9 mouse cellular contexts compared by ENCODE assay signal in the genomic region with DNA sequence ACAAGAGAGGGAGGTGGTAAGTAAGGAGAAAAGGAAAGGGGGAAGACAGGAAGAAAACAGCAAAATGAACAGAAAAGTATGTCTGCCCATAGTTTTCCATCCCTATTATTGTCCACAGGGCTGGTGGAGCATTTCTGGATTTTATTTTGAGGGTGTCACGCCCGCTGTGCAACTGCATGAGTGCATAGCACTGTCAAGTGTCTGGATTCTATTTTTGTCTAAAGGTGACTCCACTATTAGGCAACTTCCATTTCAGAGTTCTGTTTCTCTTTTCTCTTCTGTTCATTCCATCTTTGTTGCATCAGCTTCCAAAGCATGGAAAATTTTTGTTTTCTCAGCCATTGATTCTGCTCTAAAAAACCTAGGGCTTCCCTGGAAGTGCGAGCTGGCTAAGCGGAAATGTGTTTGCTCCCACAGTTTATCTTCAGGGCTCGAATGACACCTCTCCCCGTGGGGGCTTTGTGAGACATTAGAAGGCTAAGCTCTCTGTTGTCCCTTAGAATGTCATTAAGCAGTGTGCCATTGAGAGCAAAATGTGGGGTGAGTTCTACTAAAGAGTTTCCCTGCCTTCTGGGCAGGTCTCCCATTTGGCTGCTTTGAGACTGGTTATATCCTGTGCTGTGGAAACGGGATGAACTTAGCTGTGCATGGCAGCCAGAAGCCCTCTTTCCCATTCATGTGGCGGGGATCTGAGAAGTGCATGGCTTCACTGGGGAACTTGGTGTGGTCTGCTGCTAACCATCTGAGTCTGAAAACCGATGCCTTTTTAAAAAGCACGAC.
A peak's percentile ranks its signal among the peaks of the same experiment; 100 is the strongest.
DNase-seq lines count a peak whose midpoint lies in the region; ATAC-seq and TF ChIP-seq lines count a peak whose summit lies in the region.
"Had no signal": no experiment of that assay in that cellular context is flagged by ENCODE, and none has a peak within 500 bp of the region (broad histone marks: within the 10 kb centered on the region; RNA-seq: fewer than 3 reads in every experiment).

No protein-coding gene starts in this region.

- intact Hi-C loops in left cerebral cortex, adult 2 months (cut with DNase I), result loop anchor here (5.0 kb wide), 1 partner anchor 326 kb away; no protein-coding TSS in a partner anchor
- intact Hi-C loops in left cerebral cortex, postnatal 10 days (cut with DNase I), result no loop called here

- no peaks in the 10 kb centered on the region for H3K27me3 ChIP-seq in embryonic facial prominence, embryonic 14.5 days (replicated peaks; ENCODE audit: control insufficient read depth, insufficient read depth, low read length)
- H3K27me3 ChIP-seq in heart, embryonic 12.5 days (replicated peaks), result no peaks in the 10 kb centered on the region
- no peaks in the 10 kb centered on the region for H3K27me3 ChIP-seq in stomach, embryonic 16.5 days (ENCODE audit: control insufficient read depth, insufficient read depth, low read length)

- no peak overlapping the region for H3K9ac ChIP-seq in embryonic facial prominence, embryonic 14.5 days (ENCODE audit: low read depth, low read length)
- H3K9ac ChIP-seq in heart, embryonic 12.5 days, result no peak overlapping the region
- no peak overlapping the region for H3K9ac ChIP-seq in stomach, embryonic 16.5 days (ENCODE audit: low read length)

- H3K27ac ChIP-seq in left cerebral cortex, adult 2 months, result peak overlapping the region; percentile 30; the same call in 1 of the 2 replicates
- peak overlapping the region; percentile 35; the same call in 1 of the 2 replicates for H3K27ac ChIP-seq in embryonic facial prominence, embryonic 14.5 days (replicated peaks; ENCODE audit: low read depth, low read length)
- H3K27ac ChIP-seq in heart, embryonic 12.5 days (ENCODE audit: poor library complexity, severe bottlenecking), result peak overlapping the region; percentile 96
- H3K27ac ChIP-seq in stomach, embryonic 16.5 days (ENCODE audit: low read length), result no peak overlapping the region

- no peaks in the 10 kb centered on the region for H3K9me3 ChIP-seq in embryonic facial prominence, embryonic 14.5 days (ENCODE audit: control insufficient read depth, low read length)
- H3K9me3 ChIP-seq in heart, embryonic 12.5 days (replicated peaks), result no peaks in the 10 kb centered on the region
- H3K9me3 ChIP-seq in stomach, embryonic 16.5 days (replicated peaks; ENCODE audit: control insufficient read depth, low read length), result no peaks in the 10 kb centered on the region

- no peak for DNase-seq in left cerebral cortex, adult 2 months (ENCODE audit: extremely low spot score in 1 of 2, low spot score in 2 of 2)
- no peak for DNase-seq in left cerebral cortex, postnatal 10 days (ENCODE audit: extremely low spot score in 1 of 2, low spot score in 2 of 2)
- peak; percentile 80 for DNase-seq in embryonic facial prominence, embryonic 14.5 days (ENCODE audit: low spot score)
- peak; percentile 50 for DNase-seq in kidney, postnatal 10 days
- DNase-seq in adrenal gland, adult 18-20 months (ENCODE audit: low spot score in 2 of 2), result no peak

- peak; percentile 80 for ATAC-seq in embryonic facial prominence, embryonic 14.5 days (ENCODE audit: low read depth)
- ATAC-seq in heart, embryonic 12.5 days (ENCODE audit: insufficient number of reproducible peaks, low FRiP score), result peak; percentile 66; the same call in 1 of the 2 replicates
- no peak for ATAC-seq in stomach, embryonic 16.5 days (ENCODE audit: insufficient read depth, low FRiP score)
- no peak for ATAC-seq in CD4-positive, CD25-positive, alpha-beta regulatory T cell, adult 4 months

- H3K36me3 ChIP-seq in embryonic facial prominence, embryonic 14.5 days (ENCODE audit: control insufficient read depth, insufficient read depth, low read length), result no peaks in the 10 kb centered on the region
- no peaks in the 10 kb centered on the region for H3K36me3 ChIP-seq in heart, embryonic 12.5 days
- no peaks in the 10 kb centered on the region for H3K36me3 ChIP-seq in stomach, embryonic 16.5 days (ENCODE audit: control insufficient read depth, insufficient read depth, low read length)

- H3K4me1 ChIP-seq in embryonic facial prominence, embryonic 14.5 days (ENCODE audit: control insufficient read depth, insufficient read depth, low read length), result peaks cover 39% of the 10 kb centered on the region
- H3K4me1 ChIP-seq in heart, embryonic 12.5 days (replicated peaks), result peaks cover 50% of the 10 kb centered on the region
- 0 out of 2 replicates have a peak, but pooled peaks cover 5% of the 10 kb centered on the region for H3K4me1 ChIP-seq in stomach, embryonic 16.5 days (ENCODE audit: control insufficient read depth, insufficient read depth, low read length)

- WGBS in embryonic facial prominence, embryonic 14.5 days, result 20% methylated on average over 10 of the region's 10 CpGs
- WGBS in heart, embryonic 12.5 days, result 14% methylated on average over 10 of the region's 10 CpGs
- 32% methylated on average over 10 of the region's 10 CpGs for WGBS in stomach, embryonic 16.5 days

- H3K4me2 ChIP-seq in embryonic facial prominence, embryonic 14.5 days (ENCODE audit: low read depth, low read length), result peak overlapping the region; percentile 29
- H3K4me2 ChIP-seq in heart, embryonic 12.5 days, result peak overlapping the region; percentile 47
- 0 out of 2 replicates have a peak overlapping the region, but pooled peaks have one; percentile 14 for H3K4me2 ChIP-seq in stomach, embryonic 16.5 days (ENCODE audit: low read depth, low read length)

- H3K4me3 ChIP-seq in left cerebral cortex, adult 2 months, result no peak overlapping the region
- no peak overlapping the region for H3K4me3 ChIP-seq in embryonic facial prominence, embryonic 14.5 days (ENCODE audit: low read depth, low read length)
- no peak overlapping the region for H3K4me3 ChIP-seq in heart, embryonic 12.5 days
- no peak overlapping the region for H3K4me3 ChIP-seq in stomach, embryonic 16.5 days (replicated peaks; ENCODE audit: low read length)
- H3K4me3 ChIP-seq: erythroblast, embryonic 14.5 days had no signal

- TF ChIP-seq CTCF in left cerebral cortex, adult 2 months (IDR thresholded peaks at IDR 0.05), result no peak

Comparison
In these comparisons a context has a peak if more than half of its experiments do, and no peak if none do; other contexts are left out.
1. DNase-seq: peak in embryonic facial prominence, embryonic 14.5 days (single experiment) and kidney, postnatal 10 days (single experiment); none in left cerebral cortex, adult 2 months (0 of 2), left cerebral cortex, postnatal 10 days (0 of 2) and adrenal gland, adult 18-20 months (0 of 2).
2. ATAC-seq: peak in embryonic facial prominence, embryonic 14.5 days (single experiment) and heart, embryonic 12.5 days (single experiment); none in stomach, embryonic 16.5 days (single experiment) and CD4-positive, CD25-positive, alpha-beta regulatory T cell, adult 4 months (single experiment).
3. Peak in every context shown above with its lines, with median percentiles within 50 percentile points of each other: H3K4me2 ChIP-seq.